In genomic region chr6:53820486-53820985, GRCm38 (mm10) we compare ENCODE assay signal across 9 mouse cellular contexts. TPM values are rescaled to one million over a fixed set of nuclear protein-coding genes. Genes with fewer than 3 reads are reported as not detected.
DNase-seq lines count a peak whose midpoint lies in the region; ATAC-seq lines count a peak whose summit lies in the region.
"Had no signal": no experiment of that assay in that cellular context is flagged by ENCODE, and none has a peak within 500 bp of the region (broad histone marks: within the 10 kb centered on the region; RNA-seq: fewer than 3 reads in every experiment).

TSS of gene Tril (minus strand) at chr6:53820830.

- peaks cover 48% of the 10 kb centered on the region for H3K4me1 ChIP-seq in hindbrain, embryonic 10.5 days (replicated peaks)
- H3K4me1 ChIP-seq in lung, embryonic 16.5 days (replicated peaks; ENCODE audit: control insufficient read depth, insufficient read depth, low read length), result peaks cover 33% of the 10 kb centered on the region

- under 1% methylated on average over 43 of the region's 43 CpGs for WGBS in hindbrain, embryonic 10.5 days
- WGBS in lung, embryonic 16.5 days, result under 1% methylated on average over 43 of the region's 43 CpGs

- no peaks in the 10 kb centered on the region for H3K9me3 ChIP-seq in hindbrain, embryonic 10.5 days
- no peaks in the 10 kb centered on the region for H3K9me3 ChIP-seq in lung, embryonic 16.5 days (ENCODE audit: control insufficient read depth, low read length)

- ATAC-seq in lung, embryonic 16.5 days (ENCODE audit: low read depth), result peak; percentile 87

- DNase-seq in ZHBTc4 (ENCODE audit: low read depth, low spot score), result peak; percentile 74
- peak; percentile 74 to 83 for DNase-seq in cerebellum, postnatal 10 days
- peak; percentile 38 to 48 for DNase-seq in frontal cortex, postnatal 14 days (ENCODE audit: low spot score in 2 of 2)
- peak; percentile 84 for DNase-seq in hindbrain, embryonic 10.5 days (ENCODE audit: low spot score)
- DNase-seq in layer of hippocampus, postnatal 10 days (ENCODE audit: low spot score in 2 of 2), result peak; percentile 69 to 80
- DNase-seq in right cerebral cortex, postnatal 10 days (ENCODE audit: low spot score in 2 of 2), result peak; percentile 81 to 84
- DNase-seq in spleen, postnatal 36 days (ENCODE audit: low spot score in 2 of 2), result no peak

- peak within 1 kb of the TSS; percentile 92 for H3K27ac ChIP-seq in hindbrain, embryonic 10.5 days
- H3K27ac ChIP-seq in lung, embryonic 16.5 days (ENCODE audit: low read length), result peak within 1 kb of the TSS; percentile 94

- peak within 1 kb of the TSS; percentile 67 for H3K4me3 ChIP-seq in hindbrain, embryonic 10.5 days
- H3K4me3 ChIP-seq in lung, embryonic 16.5 days (ENCODE audit: low read length), result peak within 1 kb of the TSS; percentile 61

- peak within 1 kb of the TSS; percentile 73 for H3K9ac ChIP-seq in lung, embryonic 16.5 days (ENCODE audit: low read length)

- peak within 1 kb of the TSS; percentile 95 for H3K4me2 ChIP-seq in lung, embryonic 16.5 days (ENCODE audit: low read depth, low read length)

- H3K36me3 ChIP-seq in hindbrain, embryonic 10.5 days, result no peaks in the 10 kb centered on the region
- no peaks in the 10 kb centered on the region for H3K36me3 ChIP-seq in lung, embryonic 16.5 days (ENCODE audit: control insufficient read depth, insufficient read depth, low read length)

- peaks cover 79% of the 10 kb centered on the region for H3K27me3 ChIP-seq in hindbrain, embryonic 10.5 days (ENCODE audit: insufficient read depth, poor library complexity, severe bottlenecking)
- peaks cover 30% of the 10 kb centered on the region for H3K27me3 ChIP-seq in lung, embryonic 16.5 days (ENCODE audit: control insufficient read depth, insufficient read depth, low read depth, low read length)

RNA-seq across cellular contexts. Expression of gene Tril, which starts in this region (rescaled TPM):
- 30.8 and 32.4 TPM in 2 replicates for polyA plus RNA-seq in hindbrain, embryonic 10.5 days (2016; fragmentation: Nextera tagmentation; extraction: Ambion mirVana)
- 10 to 100 TPM; 70.0 to 72.0 TPM for total RNA-seq in layer of hippocampus, postnatal 10 days (2021)
- 33.9 and 38.9 TPM in 2 replicates for polyA plus RNA-seq in lung, embryonic 16.5 days (2015; fragmentation: Nextera tagmentation; extraction: Ambion mirVana)
- total RNA-seq: common myeloid progenitor, adult 5-6 weeks had no signal

Comparison
In these comparisons a context has a peak if more than half of its experiments do, and no peak if none do; other contexts are left out.
1. DNase-seq: peak in ZHBTc4 (single experiment), cerebellum, postnatal 10 days (2 of 2), frontal cortex, postnatal 14 days (2 of 2), hindbrain, embryonic 10.5 days (single experiment), layer of hippocampus, postnatal 10 days (2 of 2) and right cerebral cortex, postnatal 10 days (2 of 2); none in spleen, postnatal 36 days (0 of 2).